Mouse (Mus musculus) megakaryocyte, embryonic 14.5 days (primary cell): ENCODE data around the gene Zranb3. TPM values are rescaled to one million over a fixed set of nuclear protein-coding genes. Genes with fewer than 3 reads are reported as not detected.
A peak's percentile ranks its signal among the peaks of the same experiment; 100 is the strongest.

Experiments
- H3K27me3 ChIP-seq: replicated peaks from 2 replicates; pipeline ENCODE3; 2012; ENCODE audit warnings: inconsistent platforms
- H3K36me3 ChIP-seq: replicated peaks from 2 replicates; pipeline ENCODE3; 2012; ENCODE audit warnings: low read length, inconsistent platforms, mixed read lengths
- H3K4me1 ChIP-seq: 2 replicates; pipeline ENCODE4 v1.6.1; 2012; ENCODE audit warnings: inconsistent platforms
- H3K4me3 ChIP-seq: replicated peaks from 2 replicates; pipeline ENCODE3; 2012; ENCODE audit warnings: moderate library complexity, mild to moderate bottlenecking, inconsistent platforms
- H3K9me3 ChIP-seq: 2 replicates; pipeline ENCODE4 v1.6.1; 2012; ENCODE audit warnings: inconsistent platforms
- FLI1 ChIP-seq: IDR thresholded peaks from 2 replicates; pipeline ENCODE4 v1.6.1; 2012; ENCODE audit warnings: low read length, inconsistent platforms, mixed read lengths
- GATA1 ChIP-seq: IDR thresholded peaks from 3 replicates; pipeline ENCODE4 v1.6.1; 2012; ENCODE audit warnings: mixed read lengths, low read length, inconsistent platforms, borderline replicate concordance
- polyA plus RNA-seq: library from polyadenylated mRNA; stranded (reverse); fragments of >175 nt; gene quantifications from 2 replicates; pipeline ENCODE4 v1.2.3, GENCODE M21; 2012; ENCODE audit warnings: low replicate concordance; ENCODE audit not compliant: insufficient read depth

Gene Zranb3
- polyA plus RNA-seq, 1 experiment, result 0.64 TPM

DNA sequence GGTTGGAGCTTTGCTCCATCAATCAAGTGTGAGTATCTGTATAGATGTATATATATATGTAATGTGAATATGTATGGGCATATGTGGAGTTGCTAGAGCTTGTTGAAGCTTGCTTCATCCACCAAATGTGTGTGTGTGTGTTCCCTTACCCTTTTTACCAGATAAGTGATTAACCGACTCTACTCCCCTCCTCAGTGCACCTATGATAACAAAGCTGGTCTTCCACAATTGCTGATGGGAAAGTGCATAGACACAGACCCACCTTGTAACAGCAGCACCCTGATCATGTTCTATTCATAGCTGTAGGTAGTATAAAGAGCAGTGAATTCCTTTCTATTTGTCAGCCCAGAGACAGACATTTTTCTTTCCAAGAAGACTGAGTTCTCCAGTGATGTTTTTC, 40.7 kb downstream of the Zranb3 start:
- no peak overlapping the region for H3K4me3 ChIP-seq
- H3K9me3 ChIP-seq, result peaks cover 4% of the 10 kb centered on the region; the same call in 1 of the 2 replicates
- H3K4me1 ChIP-seq, result peaks cover 56% of the 10 kb centered on the region
- TF ChIP-seq FLI1, result no peak
- no peak for TF ChIP-seq GATA1
- no peaks in the 10 kb centered on the region for H3K27me3 ChIP-seq
- H3K36me3 ChIP-seq, result peaks cover 51% of the 10 kb centered on the region

GRCm38 (mm10) chr1:128061401-128061800, 41.4 kb downstream of the Zranb3 start:
- TF ChIP-seq GATA1 (no peak), FLI1 (no peak)
- Histone ChIP-seq H3K4me1 (peaks cover 52% of the 10 kb centered on the region), H3K9me3 (no peaks in the 10 kb centered on the region), H3K36me3 (peaks cover 49% of the 10 kb centered on the region), H3K4me3 (no peak overlapping the region), H3K27me3 (no peaks in the 10 kb centered on the region)

DNA sequence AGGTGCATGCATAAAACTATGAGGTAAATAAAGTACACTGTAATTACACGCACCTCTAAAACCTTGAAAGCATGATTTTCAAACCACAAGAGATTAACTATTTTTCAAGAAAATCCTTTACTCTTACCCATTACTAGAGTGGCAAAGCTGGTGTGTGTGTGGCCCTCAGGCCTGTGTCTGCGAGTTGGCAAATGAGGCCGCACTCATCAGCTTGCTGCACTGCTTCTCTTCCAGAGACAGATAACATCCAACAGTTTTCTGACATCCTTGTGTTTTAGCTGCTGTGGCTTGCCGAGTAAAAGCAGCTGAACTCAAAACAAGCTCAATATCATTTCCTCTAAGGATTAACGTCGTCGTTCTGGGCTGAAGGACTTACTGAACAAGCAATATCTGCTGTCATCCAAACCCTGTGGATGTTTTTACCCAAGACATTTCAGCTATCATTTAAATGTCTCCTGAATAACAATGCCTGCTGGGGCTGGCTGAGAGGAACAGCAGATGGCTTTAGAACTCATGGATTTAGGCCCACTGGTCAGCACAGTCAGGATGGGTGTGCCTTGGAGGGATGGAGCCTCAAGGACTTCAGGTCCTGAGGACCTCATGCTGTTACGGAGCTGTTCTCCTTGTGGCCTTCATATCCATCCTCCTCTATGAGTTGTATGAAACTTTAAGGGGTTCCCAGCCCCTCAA, 42.0 kb downstream of the Zranb3 start:
- TF ChIP-seq FLI1 (no peak), GATA1 (no peak)
- Histone ChIP-seq H3K36me3 (peaks cover 52% of the 10 kb centered on the region), H3K4me1 (peaks cover 52% of the 10 kb centered on the region)

DNA sequence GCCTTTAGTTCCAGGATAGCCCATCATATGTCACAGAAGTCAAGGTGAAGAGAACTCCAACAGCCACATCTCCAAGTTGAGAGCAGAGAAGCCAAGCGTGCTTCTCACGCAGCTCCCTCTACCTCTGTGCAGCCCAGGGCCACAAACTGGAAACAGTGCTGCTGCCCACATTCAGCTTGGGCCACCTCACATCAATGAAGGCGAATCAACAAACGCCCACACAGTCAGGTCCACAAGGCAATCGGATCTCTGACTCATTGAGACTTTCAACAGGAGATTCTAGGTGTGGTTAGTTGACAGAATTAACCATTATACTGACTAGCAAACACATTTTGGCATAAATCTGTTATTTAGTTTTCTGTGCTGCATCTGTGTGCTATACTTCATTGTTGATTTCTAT, 44.2 kb downstream of the Zranb3 start:
- H3K4me3 ChIP-seq, result no peak overlapping the region
- peaks cover 43% of the 10 kb centered on the region for H3K4me1 ChIP-seq
- H3K36me3 ChIP-seq, result peaks cover 53% of the 10 kb centered on the region
- no peaks in the 10 kb centered on the region for H3K9me3 ChIP-seq
- H3K27me3 ChIP-seq, result no peaks in the 10 kb centered on the region
- TF ChIP-seq GATA1 (no peak), FLI1 (no peak)

More for the DNA sequence above, 42.0 kb downstream of the Zranb3 start:
- H3K27me3 ChIP-seq, result no peaks in the 10 kb centered on the region
- H3K9me3 ChIP-seq, result no peaks in the 10 kb centered on the region
- H3K4me3 ChIP-seq, result peak overlapping the region; percentile 46

DNA sequence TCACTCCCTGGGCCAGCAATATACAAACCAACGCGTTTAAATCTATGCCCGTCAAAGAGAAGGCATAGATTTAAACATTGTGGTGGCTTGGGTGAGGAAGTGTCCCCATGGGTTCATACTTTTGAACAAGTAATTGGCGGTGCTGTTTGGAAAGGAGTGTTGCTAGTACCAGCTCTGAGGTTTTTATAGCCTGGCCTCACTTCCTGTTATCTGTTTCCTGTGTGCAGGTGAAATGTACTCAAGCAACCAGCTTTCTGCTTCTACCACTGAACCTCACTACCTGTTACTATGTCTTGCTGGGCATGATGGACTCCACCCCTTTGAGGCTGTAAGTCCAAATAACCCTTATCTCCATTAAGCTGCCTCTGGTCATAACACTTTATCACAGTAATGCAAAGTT, 45.6 kb downstream of the Zranb3 start:
- no peak for TF ChIP-seq FLI1
- no peak overlapping the region for H3K4me3 ChIP-seq
- H3K9me3 ChIP-seq, result no peaks in the 10 kb centered on the region
- peaks cover 40% of the 10 kb centered on the region for H3K4me1 ChIP-seq
- H3K36me3 ChIP-seq, result peaks cover 48% of the 10 kb centered on the region
- no peaks in the 10 kb centered on the region for H3K27me3 ChIP-seq

DNA sequence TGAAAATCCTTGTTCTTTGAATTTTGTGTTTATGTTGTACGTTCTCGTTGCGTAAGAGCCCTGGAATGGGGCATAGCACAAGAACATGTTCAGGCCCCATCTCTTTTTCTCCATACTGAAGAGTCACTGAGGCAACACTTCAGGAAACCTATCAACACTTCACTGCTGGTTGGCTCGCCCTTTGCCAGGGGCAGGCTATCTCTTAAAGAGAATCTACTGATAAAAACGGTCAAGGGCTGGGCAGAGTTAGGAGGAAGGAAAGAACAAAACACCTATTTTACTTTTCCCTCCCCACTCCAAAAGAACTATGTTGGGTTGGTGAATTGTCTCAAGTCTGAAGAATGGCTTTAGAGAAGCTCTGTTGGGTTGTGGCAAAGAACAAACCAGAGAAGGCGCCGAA, 55.9 kb downstream of the Zranb3 start:
- Histone ChIP-seq H3K4me1 (peaks cover 18% of the 10 kb centered on the region), H3K9me3 (peaks cover 15% of the 10 kb centered on the region), H3K27me3 (no peaks in the 10 kb centered on the region), H3K4me3 (no peak overlapping the region), H3K36me3 (peaks cover 36% of the 10 kb centered on the region)
- TF ChIP-seq FLI1, result no peak
- TF ChIP-seq GATA1, result no peak

DNA sequence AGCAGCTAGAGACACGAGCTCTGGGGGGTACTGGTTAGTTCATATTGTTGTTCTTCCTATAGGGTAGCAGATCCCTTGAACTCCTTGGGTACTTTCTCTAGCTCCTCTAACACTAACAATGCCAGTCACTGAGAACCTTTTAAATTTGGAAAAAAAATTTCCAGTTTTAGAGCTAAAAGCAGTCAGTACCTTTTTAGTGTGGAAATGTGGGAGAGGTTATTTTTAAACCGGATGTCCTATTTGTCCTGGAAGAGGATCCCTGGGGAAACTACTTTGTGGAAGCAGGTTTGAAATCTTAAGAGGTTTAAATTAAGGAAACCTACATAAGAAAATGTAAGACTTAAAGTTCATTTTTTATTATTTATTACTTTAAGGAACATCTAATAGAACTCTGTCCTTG, 56.4 kb downstream of the Zranb3 start:
- H3K36me3 ChIP-seq, result peaks cover 39% of the 10 kb centered on the region
- TF ChIP-seq FLI1 (no peak), GATA1 (no peak)
- peaks cover 21% of the 10 kb centered on the region for H3K4me1 ChIP-seq
- H3K4me3 ChIP-seq, result no peak overlapping the region
- H3K27me3 ChIP-seq, result no peaks in the 10 kb centered on the region
- H3K9me3 ChIP-seq, result peaks cover 15% of the 10 kb centered on the region

DNA sequence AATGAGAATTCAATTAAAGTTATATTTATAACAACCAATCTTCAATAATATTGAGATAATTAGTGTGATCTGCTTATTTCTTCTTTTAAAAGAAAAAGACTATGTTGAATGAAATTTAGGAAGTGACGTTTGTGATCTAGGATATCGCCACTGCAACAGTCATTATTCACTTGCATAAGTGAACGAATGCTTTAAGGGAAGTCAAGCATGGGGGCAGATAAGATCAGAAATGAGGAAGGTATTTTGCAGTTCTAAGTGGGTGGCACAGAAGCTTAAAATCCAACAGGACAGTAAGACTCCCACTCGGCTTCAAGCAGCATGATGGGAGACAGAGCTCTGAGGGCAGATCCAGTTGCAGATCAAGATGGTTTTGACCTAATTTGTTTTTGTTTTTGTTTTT, 58.7 kb downstream of the Zranb3 start:
- Histone ChIP-seq H3K4me1 (peaks cover 23% of the 10 kb centered on the region), H3K9me3 (peaks cover 16% of the 10 kb centered on the region), H3K4me3 (no peak overlapping the region), H3K27me3 (no peaks in the 10 kb centered on the region), H3K36me3 (peaks cover 38% of the 10 kb centered on the region)
- TF ChIP-seq GATA1, result no peak
- no peak for TF ChIP-seq FLI1

DNA sequence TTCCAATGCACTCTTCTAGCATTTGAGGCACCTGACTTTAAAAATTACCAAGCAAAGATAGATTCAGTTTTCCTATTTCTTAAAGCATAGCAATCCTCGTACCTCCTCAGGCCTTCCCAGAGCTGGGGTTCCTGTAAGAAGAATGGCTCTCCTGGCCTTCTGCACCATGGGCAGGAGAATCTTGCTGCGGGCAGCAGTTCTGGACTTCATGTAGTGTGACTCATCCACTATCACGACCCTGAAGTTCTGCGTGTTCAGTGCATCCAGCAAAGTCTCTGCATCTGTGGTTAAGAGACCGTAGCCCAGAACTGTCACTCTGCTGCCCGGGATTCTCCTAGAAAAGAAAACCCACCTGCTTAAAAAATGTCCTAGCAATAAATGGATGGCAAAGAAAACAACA, 66.6 kb downstream of the Zranb3 start:
- H3K4me3 ChIP-seq, result no peak overlapping the region
- H3K27me3 ChIP-seq, result no peaks in the 10 kb centered on the region
- TF ChIP-seq GATA1 (no peak), FLI1 (no peak)
- H3K36me3 ChIP-seq, result peaks cover 35% of the 10 kb centered on the region
- H3K9me3 ChIP-seq, result 0 out of 2 replicates have a peak, but pooled peaks cover 3% of the 10 kb centered on the region
- H3K4me1 ChIP-seq, result peaks cover 16% of the 10 kb centered on the region

DNA sequence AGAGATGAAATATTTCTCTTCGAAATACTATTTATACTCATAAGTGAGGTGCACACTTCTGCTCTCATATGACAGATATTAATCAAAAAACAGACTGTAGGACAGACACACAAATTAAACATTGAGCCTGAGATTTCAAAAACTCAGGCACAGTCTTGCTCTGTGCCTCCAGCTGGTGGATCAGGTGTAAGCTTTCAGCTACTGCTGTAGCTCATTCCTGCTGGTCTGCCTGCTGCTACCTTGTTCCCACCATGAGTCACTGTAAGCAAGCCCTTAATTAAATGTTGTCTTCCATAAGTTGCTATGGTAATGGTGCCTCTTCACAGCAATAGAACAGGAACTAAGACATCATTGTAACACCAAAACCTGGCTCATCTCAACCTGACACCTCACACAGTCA, 70.7 kb downstream of the Zranb3 start:
- no peak overlapping the region for H3K4me3 ChIP-seq
- H3K27me3 ChIP-seq, result no peaks in the 10 kb centered on the region
- no peak for TF ChIP-seq FLI1
- no peak for TF ChIP-seq GATA1
- H3K4me1 ChIP-seq, result peaks cover 11% of the 10 kb centered on the region
- H3K36me3 ChIP-seq, result peaks cover 31% of the 10 kb centered on the region
- H3K9me3 ChIP-seq, result no peaks in the 10 kb centered on the region
